Mouse (Mus musculus): ENCODE results near the gene Gldc. TPM values are rescaled to one million over a fixed set of nuclear protein-coding genes. Genes with fewer than 3 reads are reported as not detected.
"Not testable (repeated sequence)": the region's sequence is repeated elsewhere in the genome, so short reads cannot be mapped to it uniquely, and the experiment has no call there.

The Gldc gene
- total RNA-seq (2022): under 1 TPM in 1 of 4 experiments, not detected in 3; 0.08 TPM

DNA sequence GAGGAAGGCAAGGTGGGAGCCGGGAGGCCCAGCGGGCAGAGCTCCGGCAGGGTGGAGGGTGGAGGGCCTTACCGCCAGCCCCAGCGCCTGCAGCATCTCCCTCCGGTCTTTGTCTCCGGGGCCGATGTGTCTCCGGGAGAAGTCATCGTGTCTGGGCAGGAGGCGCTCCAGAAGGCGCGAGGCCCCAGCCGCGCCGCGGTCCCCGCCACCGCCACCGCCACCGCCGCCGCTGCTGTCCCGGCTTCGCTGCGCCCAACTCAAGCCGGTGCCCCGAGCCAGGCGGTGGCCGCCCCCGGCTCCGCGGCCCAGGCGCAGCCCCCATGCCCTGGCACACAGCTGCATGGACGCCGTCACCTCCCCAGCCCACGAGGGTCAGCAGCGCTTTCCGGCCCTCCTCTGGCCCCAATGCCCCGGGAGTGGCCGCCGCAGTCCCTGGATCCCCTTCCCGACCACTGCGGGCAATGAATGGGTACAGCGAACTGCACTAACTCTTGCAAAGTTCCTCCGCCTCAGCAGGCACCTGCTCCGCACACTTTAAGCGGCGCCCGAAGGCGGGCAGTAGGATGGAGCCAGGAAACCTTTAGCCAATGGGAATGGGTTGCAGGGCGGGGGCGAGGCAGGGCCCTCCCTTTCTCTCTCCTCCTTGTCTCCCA, at the start of gene Gldc:
Gldc (minus strand) TSS at position 511 of the 653 bp plus-strand sequence.
- no peak for DNase-seq (ENCODE audit: low spot score in 2 of 2)

DNA sequence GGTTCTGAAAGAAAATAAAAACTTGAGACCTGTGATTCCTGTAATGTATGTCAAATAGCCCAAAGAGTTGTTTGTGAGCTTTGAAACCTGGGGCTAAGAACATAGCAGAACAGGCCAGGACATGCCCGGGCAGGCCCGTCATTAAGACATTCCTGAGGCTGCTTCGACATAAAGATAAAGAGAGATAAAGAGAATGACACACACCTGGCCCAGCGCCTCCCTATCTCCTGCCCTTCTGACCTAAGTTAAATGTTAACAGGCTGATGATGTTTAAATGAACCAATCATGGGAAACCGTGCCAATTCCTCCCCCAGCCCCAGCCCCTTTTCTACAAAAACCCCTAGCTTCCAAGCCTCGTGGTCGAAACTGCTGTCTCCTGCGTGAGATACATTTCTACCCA, 47.4 kb upstream of the Gldc start:
- DNase-seq (ENCODE audit: low spot score in 2 of 2): not testable (repeated sequence)

DNA sequence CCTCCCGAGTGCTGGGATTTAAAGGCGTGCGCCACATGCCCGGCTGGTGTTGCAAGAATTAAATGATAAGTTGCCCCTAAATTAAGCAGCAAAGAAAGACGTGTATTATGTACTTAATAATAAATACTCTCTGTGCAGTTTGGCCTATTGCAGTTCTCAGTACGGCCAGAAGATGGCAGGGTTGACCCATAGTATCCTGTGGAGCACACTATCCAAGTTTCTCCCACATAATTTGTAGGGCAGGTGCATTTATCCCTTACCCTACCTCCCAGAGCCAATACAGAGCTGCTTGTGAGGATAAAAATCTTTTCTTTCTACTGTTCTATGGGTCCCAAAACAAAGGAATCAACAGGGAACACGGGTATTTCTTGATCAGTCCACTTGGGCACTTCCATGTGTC, 42.1 kb upstream of the Gldc start:
- DNase-seq (ENCODE audit: low spot score in 2 of 2): peak in 1 of 2 experiments; percentile 11

DNA sequence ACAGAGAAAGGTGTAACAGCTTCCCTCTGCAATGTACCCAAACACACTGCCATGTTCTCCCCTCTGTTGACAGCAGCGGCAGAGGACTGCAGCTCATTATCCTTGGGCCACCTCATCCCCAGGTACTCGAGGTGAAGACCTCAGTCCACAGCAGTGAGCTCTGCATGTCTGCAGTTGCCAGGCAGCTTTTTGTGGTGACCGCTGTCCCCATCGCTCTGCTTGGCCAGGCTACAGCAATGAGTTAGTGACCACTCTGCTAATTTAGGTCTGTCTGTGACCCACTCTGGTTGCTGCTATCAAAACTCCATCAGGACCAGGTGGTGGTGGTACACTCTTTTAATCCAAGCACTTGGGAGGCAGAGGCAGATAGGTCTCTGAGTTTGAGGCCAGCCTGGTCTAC, 41.0 kb upstream of the Gldc start:
- DNase-seq (ENCODE audit: low spot score in 2 of 2): no peak

DNA sequence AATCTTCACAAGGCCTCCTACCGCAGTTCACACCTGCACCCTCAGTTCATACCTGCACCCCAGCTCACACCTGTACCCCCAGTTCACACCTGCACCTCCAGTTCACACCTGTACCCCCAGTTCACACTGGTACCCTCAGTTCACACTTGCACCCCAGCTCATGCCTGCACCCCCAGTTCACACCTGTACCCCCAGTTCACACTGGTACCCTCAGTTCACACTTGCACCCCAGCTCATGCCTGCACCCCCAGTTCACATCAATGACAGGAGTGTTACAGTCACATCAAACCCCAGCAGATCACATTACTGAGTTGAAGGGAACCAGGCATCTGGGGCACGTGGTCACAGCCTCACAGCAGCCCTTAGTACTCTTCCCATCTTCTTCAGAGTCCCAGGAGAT, 40.5 kb upstream of the Gldc start:
- DNase-seq (ENCODE audit: low spot score in 2 of 2): not testable (repeated sequence)

DNA sequence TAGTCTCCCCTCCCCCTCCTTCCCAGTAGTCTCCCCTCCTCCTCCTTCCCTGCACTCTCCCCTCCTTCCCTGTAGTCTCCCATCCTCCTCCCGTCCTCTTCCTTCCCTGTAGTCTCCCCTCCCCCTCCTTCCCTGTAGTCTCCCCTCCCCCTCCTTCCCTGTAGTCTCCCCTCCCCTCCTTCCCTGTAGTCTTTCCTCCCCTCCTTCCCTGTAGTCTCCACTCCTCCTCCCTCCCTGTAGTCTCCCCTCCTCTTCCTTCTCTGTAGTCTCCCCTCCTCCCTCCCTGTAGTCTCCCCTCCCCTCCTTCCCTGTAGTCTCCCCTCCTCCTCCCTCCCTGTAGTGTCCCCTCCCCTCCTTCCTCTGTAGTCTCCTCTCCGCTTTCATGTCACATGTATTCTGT, 38.8 kb upstream of the Gldc start:
- DNase-seq (ENCODE audit: low spot score in 2 of 2): no peak

DNA sequence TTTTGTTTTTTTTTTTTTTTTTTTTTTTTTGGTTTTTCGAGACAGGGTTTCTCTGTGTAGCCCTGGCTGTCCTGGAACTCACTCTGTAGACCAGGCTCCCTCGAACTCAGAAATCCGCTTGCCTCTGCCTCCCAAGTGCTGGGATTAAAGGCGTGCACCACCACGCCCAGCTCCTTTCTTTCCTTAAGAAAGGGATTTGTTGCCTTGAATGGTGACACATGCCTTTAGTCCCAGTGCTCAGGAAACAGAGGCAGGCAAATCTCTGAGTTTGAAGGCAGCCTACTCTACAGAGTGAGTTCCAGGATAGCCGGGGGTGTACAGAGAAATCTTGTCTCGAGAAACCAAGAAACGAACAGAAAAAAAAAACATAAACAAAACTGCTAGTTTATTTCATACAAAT, 33.8 kb upstream of the Gldc start:
- DNase-seq (ENCODE audit: low spot score in 2 of 2): not testable (repeated sequence)

DNA sequence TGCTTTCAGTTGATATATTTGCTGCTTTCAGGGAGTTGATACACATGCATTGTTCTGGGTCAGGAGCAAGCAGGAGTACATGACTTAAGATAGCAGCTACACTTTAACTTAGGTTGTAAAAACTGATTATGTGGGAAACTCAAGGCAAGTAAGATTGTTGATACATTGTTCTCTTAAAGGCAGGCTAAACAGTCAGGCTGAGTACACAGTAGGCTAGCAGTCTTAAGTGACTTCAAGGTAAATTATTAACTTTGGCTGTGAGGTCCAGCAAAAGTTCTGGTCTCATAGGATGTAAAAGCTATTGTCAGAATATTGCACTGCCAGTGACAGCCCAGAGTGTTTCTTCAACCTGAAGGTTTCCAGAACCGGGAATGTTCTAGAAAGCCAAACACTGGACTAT, 31.8 kb upstream of the Gldc start:
- DNase-seq (ENCODE audit: low spot score in 2 of 2): no peak

DNA sequence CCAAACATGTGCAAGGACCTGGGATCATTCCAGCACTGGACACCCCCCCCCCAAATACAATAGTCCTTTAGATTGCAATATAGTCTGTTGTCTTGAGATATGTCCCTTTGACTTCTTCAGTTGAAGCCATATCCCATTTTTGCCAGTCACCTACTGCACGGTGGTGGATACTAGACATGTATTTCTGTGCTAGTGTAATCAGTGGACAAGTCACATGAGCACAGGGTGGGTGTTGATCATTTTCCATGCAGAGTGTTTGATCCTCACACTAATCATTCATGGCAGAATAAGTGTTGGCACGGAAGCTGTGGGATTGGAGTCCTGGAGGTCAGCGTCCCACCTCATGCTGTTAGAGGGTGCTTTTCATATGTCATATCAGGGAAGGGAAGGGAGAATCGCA, 30.6 kb upstream of the Gldc start:
- no peak for DNase-seq (ENCODE audit: low spot score in 2 of 2)

DNA sequence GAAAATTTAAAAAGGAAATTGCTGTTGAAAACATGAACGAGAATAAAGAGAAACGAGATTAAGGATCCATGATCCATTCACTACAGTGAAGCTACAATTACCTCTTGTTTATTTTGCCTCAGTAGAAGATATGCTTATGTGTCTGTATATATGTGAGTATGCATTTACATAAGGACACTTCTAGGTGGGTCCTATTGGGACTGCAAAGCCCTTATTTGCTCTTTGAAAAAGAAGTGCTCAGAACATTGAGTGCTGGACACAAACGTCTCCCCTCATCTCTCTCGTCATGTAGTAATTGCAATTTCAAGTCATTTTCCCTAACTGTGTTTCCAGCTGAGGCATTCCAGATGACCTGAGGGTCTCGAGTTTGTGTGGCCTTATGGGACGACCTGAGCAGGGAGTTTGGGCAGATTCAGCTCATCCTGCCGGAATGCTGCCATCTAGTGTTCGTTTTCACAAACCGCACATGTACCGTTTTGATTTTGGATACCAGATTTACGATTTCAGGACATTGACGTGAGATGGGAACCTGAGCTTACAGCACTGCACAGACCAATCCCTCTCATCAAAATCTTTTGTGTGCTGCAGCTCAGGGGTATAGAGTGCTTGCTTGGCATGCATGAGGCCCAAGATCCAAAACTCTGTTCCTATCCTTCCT, 30.1 kb upstream of the Gldc start:
- no peak for DNase-seq (ENCODE audit: low spot score in 2 of 2)

DNA sequence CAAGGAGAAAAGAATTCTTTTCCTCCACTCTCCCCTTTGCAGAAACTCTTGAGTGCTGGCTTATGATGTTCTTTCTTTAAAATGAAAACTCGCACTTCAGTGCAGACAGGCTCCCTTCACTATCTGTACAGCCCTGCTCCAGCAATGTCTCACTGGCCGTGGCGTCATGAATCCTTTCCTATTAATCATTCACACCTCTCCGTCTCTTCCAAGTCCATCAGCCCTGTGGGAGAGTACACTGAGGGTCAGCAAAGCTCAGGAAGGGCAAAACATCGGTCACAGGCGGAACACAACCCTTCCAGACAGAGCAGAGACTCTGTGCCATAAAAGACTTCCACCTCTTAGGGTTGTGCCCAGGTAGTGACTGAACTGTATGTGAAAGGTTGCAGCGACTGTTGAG, 26.9 kb upstream of the Gldc start:
- no peak for DNase-seq (ENCODE audit: low spot score in 2 of 2)

DNA sequence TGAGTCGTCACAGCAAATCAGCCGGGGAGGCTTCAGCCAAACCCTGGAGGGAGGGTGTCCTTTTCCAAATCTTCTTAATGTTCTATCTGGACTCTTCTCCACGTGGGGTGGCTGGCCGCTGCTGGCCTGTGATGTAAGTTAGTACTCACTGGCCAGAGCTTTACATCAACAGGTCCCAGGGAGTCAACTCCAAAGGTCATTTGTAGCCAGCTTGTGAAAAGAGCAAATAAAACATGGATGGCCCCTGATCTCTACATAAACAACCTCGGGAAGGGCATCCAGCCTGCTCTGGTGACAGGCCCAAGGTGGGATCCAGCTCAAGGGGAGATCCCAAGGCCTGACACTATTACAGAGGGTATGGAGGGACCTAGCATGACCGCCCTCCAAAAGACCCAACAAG, 19.8 kb upstream of the Gldc start:
- DNase-seq (ENCODE audit: low spot score in 2 of 2): no peak

DNA sequence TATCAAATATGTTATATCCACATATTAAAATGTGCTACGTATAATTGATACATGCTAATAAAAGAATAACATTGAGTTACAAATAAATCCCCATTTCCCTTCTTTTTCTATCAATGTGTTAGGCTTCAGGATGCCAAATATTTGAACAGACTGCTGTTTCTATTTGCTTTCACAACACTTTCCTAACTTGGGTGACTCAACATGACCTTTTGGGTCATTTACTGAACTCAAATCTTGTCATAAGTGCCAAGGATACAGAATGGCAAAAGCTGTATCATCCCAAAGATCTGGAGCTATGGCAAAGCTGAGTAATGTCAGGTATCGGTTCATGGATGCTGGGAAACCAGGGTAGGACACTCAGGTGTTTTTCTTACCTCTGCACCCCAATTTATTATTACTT, 12.0 kb upstream of the Gldc start:
- no peak for DNase-seq (ENCODE audit: low spot score in 2 of 2)

DNA sequence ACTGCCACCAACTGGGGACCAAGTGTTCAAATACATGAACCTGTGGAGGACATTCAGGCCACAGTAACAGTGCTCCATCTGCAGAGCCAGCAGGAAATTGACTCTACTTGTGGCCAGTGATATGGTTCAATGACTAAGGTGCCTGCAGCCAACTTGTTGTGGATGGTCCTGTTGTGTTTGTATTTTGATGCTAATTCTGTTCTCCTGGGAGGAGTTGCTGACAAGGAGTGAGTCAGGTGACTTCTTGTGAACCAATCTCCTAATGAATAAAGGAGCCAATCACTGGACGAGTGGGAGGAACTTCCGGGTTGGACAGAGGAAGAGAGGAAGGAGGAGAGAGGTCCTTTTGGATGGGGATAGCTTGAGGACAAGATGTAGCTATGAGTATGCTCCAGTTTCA, 10.3 kb upstream of the Gldc start:
- DNase-seq (ENCODE audit: low spot score in 2 of 2): no peak

DNA sequence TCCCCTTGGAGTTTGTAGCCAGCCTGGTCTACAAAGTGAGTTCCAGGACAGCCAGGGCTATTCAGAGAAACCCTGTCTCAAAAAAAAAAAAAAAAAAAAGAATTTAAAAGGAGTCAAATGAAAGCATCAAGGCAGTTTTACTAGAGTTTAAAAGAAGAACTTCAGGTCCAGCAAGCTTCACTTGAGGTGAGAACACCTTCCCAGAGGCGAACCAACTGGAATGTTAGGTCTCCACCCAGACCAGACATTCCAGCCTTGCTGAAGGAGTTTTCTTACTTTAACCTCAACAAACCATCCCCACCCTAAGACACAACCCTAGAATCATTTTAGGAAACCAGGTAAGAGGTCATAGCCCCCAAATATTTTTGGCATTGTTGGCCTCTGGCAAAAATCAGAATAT, 4.8 kb upstream of the Gldc start:
- no peak for DNase-seq (ENCODE audit: low spot score in 2 of 2)

DNA sequence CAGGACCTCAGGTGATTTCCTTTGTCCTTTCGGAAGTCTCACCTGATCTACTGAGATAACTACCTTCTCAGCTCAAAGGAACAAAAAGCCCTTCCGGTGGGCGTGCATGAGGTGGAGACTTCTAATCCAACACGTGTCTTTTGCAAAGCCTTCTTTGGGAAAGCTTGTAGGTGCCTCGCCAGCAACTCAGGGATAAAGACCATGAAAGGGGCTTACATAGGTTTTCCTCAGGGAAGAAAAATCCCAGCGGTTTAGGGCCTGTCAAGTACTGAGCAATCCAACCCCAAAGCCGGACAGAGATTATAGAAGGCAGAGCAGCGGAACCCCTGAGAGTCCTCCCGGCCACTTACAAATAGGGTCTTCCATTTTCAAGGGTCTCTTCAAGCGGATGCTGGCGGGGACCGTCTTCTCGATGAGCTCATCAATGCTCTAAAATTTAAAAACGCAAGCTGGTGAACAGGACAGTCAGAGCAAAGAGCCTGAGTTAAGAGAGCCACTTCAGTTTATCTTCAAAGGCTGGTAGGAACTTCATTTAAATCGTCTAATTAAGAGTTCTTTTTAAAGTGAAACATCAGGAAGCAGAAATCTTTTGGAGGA, 1.1 kb downstream of the Gldc start:
- DNase-seq (ENCODE audit: low spot score in 2 of 2): no peak

DNA sequence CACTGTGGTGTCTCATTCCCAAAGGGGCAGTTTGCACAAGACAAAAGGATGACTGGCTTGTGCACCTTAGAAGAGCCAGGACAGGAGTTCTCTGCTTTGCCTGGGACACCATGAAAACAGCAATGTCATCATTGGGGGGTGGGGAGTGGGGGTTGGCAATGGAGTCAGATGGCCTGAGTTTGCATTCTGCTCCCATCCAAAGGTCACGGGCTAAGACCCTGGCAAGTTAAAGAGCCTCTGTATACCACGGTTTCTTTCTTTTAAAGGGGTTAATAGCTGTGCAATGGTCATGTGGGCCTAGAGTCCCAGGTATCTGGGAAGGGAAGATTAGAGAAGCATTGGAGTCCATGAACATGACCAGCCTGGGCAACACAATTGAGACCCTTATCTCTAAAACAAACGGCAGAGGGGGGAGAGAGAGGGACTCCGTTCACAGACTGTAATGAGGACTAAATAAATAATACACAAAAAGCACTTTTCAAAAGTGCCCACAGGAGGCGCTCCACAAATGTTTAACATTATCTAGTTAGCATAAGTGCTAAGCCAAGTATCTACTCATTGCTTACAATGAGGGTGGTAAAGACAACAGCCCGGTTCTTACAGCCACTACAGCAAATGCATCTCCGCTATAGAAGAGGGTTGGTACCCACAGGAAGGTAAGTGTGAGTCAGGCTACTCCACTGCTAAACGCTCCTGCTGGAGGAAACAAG, 3.7 kb downstream of the Gldc start:
- DNase-seq (ENCODE audit: low spot score in 2 of 2): no peak

DNA sequence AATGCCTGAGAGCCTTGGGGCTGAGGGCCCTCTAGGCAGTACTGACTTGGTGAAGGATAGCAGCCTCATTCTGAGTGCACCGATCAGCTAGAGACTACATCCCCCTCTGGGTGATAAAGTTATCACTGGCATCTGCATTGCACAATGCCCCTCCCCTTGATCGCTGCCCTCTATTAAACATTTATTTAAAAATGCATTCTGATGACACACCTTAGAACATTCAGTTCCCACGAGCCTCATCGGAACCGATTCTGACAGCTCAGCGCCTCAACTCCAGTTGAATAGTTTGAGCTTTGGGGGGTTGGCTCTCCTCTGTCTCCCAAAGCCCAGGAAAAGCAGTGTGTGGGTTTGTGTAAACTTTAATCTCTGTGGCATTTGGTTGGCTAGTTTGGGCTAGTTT, 4.9 kb downstream of the Gldc start:
- no peak for DNase-seq (ENCODE audit: low spot score in 2 of 2)

DNA sequence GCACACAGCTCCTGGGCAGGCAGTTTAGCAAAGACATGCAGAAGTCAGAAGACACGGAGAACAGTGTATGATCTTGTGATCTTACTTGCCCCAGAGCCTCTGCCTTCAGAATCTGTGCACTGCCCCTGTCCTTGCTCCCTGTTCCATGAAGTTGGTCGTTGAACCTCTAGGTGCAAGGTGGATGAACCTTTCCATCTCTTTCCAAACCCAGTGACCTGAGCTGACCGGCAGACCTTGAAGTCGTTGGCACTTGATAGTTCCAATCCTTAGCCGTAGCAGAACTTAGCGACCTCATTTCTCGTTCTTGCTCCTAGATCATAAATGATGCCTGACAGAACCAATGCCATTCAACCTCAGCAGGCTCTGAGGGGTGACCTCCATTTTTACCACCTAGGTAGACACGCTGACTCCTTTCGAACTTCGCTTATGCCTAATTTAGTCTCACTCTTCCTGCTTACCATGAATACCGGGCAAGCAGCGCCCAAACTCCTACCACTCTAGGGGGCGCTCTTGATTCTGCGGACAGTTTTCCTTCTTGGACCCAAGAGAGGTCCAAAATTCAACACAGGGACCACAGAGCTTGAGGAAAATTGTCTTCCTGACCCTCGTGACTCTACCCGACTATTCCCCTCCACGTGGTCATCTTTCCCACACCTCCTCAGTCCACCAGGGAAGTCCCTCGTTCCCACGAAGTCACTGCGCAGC, 8.3 kb downstream of the Gldc start:
- no peak for DNase-seq (ENCODE audit: low spot score in 2 of 2)

DNA sequence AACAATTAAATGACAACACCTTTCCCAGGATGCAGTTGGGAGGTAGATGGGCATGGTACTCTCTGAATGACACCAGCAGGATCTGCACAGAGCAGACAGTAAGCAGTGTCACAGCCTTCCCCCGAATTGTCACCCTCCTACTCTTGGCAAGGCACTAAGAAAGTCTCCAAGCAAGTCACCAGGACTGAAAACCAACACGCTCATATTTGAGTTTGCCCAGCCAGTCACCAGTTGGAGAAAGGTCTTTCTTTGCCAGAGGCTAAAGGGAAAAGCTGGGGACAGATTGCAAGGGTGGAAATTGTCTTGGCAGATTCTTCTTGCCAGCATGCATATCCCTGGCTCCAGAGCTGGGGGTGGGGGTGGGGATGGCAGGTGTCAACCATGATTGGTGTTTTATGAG, 11.0 kb downstream of the Gldc start:
- no peak for DNase-seq (ENCODE audit: low spot score in 2 of 2)

DNA sequence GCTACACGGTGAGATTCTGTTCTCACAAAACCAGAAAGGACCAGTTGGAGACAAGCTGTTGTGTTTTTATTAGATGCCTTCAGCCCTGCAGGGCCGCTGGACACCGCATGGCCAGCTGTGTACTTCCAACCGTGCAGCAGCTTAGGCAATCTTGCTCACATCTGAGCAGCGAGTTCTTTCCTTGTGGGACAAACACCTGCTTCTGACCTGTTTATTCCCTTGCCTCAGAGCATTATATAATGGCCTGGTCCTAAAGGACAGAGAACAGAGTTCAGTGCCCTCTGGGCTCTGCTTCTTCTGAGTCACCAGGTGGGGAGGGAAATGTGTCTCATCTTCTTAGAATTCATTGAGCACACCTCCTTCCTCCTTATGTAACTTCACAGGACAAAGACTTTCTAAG, 12.4 kb downstream of the Gldc start:
- DNase-seq (ENCODE audit: low spot score in 2 of 2): no peak

DNA sequence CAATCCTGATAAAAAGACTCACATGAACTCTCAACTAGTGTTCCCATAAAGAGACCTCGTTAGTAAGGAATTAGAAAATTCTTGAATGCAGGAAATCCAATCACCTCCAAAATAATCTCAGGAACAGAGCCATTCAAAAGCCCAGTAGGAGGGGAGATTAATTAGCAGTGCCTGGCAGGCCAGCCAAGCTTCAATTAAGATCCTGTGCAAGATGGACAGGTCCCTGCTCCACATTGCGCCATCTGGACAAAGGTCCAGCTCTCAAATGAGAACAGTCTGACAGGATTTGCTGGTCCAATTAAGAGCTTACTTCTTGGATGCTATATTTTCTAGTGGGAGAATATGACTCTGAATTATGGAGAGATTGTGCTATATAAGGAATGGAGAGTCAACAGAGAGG, 15.2 kb downstream of the Gldc start:
- no peak for DNase-seq (ENCODE audit: low spot score in 2 of 2)
